Mouse (Mus musculus) ES-Bruce4 (cell line): ENCODE data around the gene Slc24a3. TPM values are rescaled to one million over a fixed set of nuclear protein-coding genes. Genes with fewer than 3 reads are reported as not detected.

Experiments used
- H3K27ac ChIP-seq: 2 replicates; pipeline ENCODE4 v1.5.1; 2012; ENCODE audit warnings: low read length, inconsistent platforms; ENCODE audit not compliant: insufficient read depth
- H3K27me3 ChIP-seq: 2 replicates; pipeline ENCODE4 v1.6.1; 2012; ENCODE audit warnings: mild to moderate bottlenecking, low read length, inconsistent platforms; ENCODE audit not compliant: control insufficient read depth, poor library complexity, insufficient read depth, severe bottlenecking
- H3K36me3 ChIP-seq: 2 replicates; pipeline ENCODE4 v1.6.1; 2012; ENCODE audit warnings: inconsistent platforms, mild to moderate bottlenecking, low read length, moderate library complexity; ENCODE audit not compliant: control insufficient read depth, poor library complexity, insufficient read depth, severe bottlenecking
- H3K4me1 ChIP-seq: one replicate; pipeline ENCODE4 v1.8.1; 2011; ENCODE audit warnings: low read length; ENCODE audit not compliant: control insufficient read depth, insufficient read depth
- H3K4me3 ChIP-seq: 2 replicates; pipeline ENCODE4 v1.5.1; 2011; ENCODE audit warnings: low read depth, mild to moderate bottlenecking, low read length
- H3K9ac ChIP-seq: 2 replicates; pipeline ENCODE4 v1.6.1; 2012; ENCODE audit warnings: low read depth, mild to moderate bottlenecking, inconsistent platforms; ENCODE audit not compliant: poor library complexity, severe bottlenecking
- H3K9me3 ChIP-seq: replicated peaks from 2 replicates; pipeline ENCODE4 v1.6.1; 2012; ENCODE audit warnings: mild to moderate bottlenecking, low read length, inconsistent platforms; ENCODE audit not compliant: control insufficient read depth, poor library complexity, insufficient read depth, severe bottlenecking
- CTCF ChIP-seq: IDR thresholded peaks from one replicate; pipeline ENCODE4 v1.8.1; 2011; ENCODE audit warnings: low read depth, low read length
- EP300 ChIP-seq: IDR thresholded peaks from 2 replicates; pipeline ENCODE4 v1.6.1; 2011; ENCODE audit warnings: low read depth, low read length; ENCODE audit not compliant: insufficient read depth
- POLR2A ChIP-seq: IDR thresholded peaks from one replicate; pipeline ENCODE4 v1.8.1; 2011; ENCODE audit warnings: low read length; ENCODE audit not compliant: insufficient read depth
- polyA plus RNA-seq: library from polyadenylated mRNA; stranded (reverse); fragments of >200 nt; gene quantifications from 2 replicates; pipeline ENCODE4 v1.2.4, GENCODE M21; 2011; ENCODE audit warnings: low read depth; ENCODE audit not compliant: missing spikeins, insufficient read depth, insufficient read length

Slc24a3 gene
- polyA plus RNA-seq, 1 experiment, result 0.16 TPM

DNA sequence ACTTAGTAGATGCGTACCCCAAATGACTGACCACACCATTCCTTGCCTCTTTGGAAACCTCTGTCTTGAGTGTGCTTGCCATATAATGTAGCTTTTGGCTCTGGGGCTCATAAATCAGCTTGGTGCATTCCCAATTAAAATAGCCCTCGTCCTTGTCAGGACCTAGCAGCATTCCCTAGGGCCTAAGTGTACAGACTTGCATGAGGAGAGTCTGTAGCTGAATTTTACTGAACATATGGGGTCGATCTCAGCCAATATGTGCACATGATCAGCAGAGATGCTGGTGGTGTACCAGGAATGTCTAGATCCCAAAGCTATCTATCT is 254.3 kb downstream of the Slc24a3 start:
- no peaks in the 10 kb centered on the region for H3K27me3 ChIP-seq
- no peak for TF ChIP-seq CTCF
- no peak overlapping the region for H3K9ac ChIP-seq
- H3K27ac ChIP-seq, result no peak overlapping the region
- no peaks in the 10 kb centered on the region for H3K9me3 ChIP-seq
- H3K4me1 ChIP-seq, result no peaks in the 10 kb centered on the region
- no peak overlapping the region for H3K4me3 ChIP-seq
- no peaks in the 10 kb centered on the region for H3K36me3 ChIP-seq

DNA sequence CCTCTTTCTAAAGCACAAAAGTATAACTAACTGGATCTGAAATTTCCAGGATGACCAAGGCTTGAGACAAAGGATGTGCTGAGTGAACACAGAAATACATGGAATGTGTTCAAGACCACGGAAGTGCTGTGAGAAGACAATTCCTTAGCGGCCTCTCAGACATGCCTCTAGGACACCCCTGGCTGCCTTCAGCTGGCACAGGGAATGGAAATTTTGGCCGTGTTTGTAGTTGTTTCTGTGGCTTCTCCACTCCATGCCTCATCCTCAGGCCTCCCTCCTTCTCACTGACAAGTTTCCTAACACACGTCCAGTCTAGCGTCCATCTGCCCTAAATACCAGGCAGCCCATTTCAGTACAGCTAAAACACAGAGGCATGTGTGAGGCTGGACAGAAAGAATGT is 262.4 kb downstream of the Slc24a3 start:
- no peaks in the 10 kb centered on the region; the same call in 1 of the 2 replicates for H3K27me3 ChIP-seq
- no peak overlapping the region for H3K27ac ChIP-seq
- H3K4me1 ChIP-seq, result no peaks in the 10 kb centered on the region
- no peak overlapping the region for H3K9ac ChIP-seq
- H3K4me3 ChIP-seq, result no peak overlapping the region
- H3K36me3 ChIP-seq, result no peaks in the 10 kb centered on the region
- no peaks in the 10 kb centered on the region for H3K9me3 ChIP-seq
- TF ChIP-seq POLR2A (no peak), CTCF (no peak), EP300 (no peak)

DNA sequence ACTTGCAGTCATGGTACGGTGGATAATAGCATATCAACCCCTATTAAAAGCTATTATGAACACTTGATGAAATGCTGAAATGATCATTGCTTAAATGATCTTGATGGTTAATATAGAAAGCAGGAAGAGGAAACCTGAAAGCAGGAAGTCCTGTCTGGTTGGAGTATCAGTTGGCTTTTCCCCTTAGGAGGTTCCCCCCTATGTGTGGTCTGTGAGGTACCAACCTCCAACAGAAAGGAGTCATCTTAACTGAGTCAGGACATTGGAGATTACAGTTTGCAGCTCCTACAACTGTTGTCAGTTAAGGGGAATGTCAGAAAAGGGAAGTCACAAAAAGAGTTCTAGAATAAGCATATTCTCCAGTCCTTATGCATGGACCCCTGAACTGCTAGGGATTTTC is 266.5 kb downstream of the Slc24a3 start:
- Histone ChIP-seq H3K27me3 (no peaks in the 10 kb centered on the region; the same call in 1 of the 2 replicates), H3K9me3 (no peaks in the 10 kb centered on the region), H3K27ac (no peak overlapping the region), H3K4me1 (no peaks in the 10 kb centered on the region), H3K9ac (no peak overlapping the region), H3K4me3 (no peak overlapping the region), H3K36me3 (no peaks in the 10 kb centered on the region)
- no peak for TF ChIP-seq POLR2A
- TF ChIP-seq EP300, result no peak
- no peak for TF ChIP-seq CTCF

DNA sequence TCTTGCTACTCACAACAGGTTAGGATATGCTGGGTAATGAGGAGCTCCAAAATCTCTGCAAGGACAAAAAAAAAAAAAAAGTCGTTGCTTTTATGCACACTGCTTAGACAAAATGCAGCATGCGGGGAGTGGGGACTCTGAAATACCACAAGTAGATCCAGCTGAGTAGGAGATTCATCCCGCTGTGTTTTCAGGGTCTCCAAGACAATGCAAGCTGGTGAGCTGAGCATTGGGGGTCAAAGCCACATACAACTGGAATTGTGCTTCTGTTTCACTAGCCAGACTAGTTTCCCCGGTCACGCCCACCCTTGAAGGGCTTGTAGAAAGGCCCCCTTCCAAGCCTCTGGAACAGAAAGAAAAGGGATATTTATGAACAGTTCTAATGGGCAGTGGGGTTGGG is 270.8 kb downstream of the Slc24a3 start:
- Histone ChIP-seq H3K9ac (no peak overlapping the region), H3K9me3 (no peaks in the 10 kb centered on the region), H3K27me3 (no peaks in the 10 kb centered on the region), H3K4me1 (no peaks in the 10 kb centered on the region), H3K36me3 (no peaks in the 10 kb centered on the region), H3K27ac (no peak overlapping the region), H3K4me3 (no peak overlapping the region)
- TF ChIP-seq POLR2A (no peak), CTCF (no peak), EP300 (no peak)

DNA sequence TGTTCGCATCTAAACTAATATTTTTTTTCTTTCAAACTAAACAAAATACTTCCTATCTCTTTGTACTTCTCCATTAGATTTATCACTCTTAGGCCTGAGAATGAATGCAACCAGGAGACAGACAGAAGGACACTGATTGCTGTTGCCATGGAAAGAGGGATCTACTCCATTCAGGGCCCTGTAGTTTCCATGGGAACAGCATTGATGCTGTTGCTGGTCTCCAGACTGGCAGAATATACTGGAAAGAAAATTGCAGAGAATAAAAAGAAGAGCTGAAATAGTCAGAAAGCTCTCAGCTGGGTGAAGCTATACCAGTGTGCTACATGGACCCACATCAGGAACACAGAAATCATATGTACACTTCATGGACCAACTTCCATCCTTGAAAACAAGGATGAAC is 272.2 kb downstream of the Slc24a3 start:
- no peaks in the 10 kb centered on the region for H3K9me3 ChIP-seq
- no peaks in the 10 kb centered on the region for H3K27me3 ChIP-seq
- no peak overlapping the region for H3K9ac ChIP-seq
- H3K4me1 ChIP-seq, result no peaks in the 10 kb centered on the region
- H3K27ac ChIP-seq, result no peak overlapping the region
- no peaks in the 10 kb centered on the region for H3K36me3 ChIP-seq
- H3K4me3 ChIP-seq, result no peak overlapping the region
- TF ChIP-seq EP300 (no peak), POLR2A (no peak), CTCF (no peak)

DNA sequence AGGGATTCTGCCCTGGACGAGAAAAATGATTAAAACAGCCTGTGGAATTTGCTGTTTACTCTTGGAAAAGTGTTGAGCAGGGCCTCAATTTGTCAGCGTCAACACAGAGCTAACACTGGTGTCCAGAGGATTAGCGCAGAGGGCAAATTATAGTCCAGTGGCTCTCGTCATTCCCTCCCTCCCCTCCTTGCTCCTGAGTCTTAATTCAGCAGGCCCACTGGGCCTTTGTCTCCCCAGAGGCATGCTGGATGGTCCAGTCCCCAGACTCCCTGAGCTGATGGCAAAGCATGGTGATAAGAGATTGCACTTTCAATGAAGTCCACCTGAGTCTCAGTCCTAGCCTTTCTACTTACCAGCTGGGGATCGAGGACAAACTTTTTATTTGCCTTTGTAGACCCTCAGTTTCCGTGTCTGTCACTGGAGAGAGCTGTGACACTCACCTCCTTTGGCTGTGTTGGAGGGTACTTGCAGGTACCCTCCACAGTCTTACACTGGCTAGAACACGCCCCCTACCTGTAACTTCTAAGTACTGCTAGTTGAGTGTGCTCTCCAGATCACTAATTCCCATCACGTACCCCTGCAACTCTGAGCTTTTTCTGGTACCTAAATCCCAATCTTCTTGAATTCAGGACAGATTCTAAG is 289.7 kb downstream of the Slc24a3 start:
- Histone ChIP-seq H3K9ac (no peak overlapping the region), H3K36me3 (no peaks in the 10 kb centered on the region)
- TF ChIP-seq CTCF (peak; percentile 16), EP300 (no peak)

More for the DNA sequence above, 289.7 kb downstream of the Slc24a3 start:
- no peaks in the 10 kb centered on the region for H3K9me3 ChIP-seq
- no peaks in the 10 kb centered on the region for H3K27me3 ChIP-seq
- no peak overlapping the region for H3K4me3 ChIP-seq
- no peak overlapping the region for H3K27ac ChIP-seq
- H3K4me1 ChIP-seq, result no peaks in the 10 kb centered on the region
